Mouse (Mus musculus) liver, embryonic 15.5 days (tissue): ENCODE results near the gene Camsap3. TPM values are rescaled to one million over a fixed set of nuclear protein-coding genes. Genes with fewer than 3 reads are reported as not detected.

Experiments used
- ATAC-seq: fragments of 200-750 bp; cut with Nextera tagmentation; 2 replicates; pipeline ENCODE4 v1.8.0; 2017; ENCODE audit warnings: moderate number of reproducible peaks, mild to moderate bottlenecking, moderate library complexity; ENCODE audit not compliant: insufficient read depth
- H3K27ac ChIP-seq: fragments of 300-500 bp; sonication (generic); replicated peaks from 2 replicates; pipeline ENCODE4 v1.5.1; 2015; ENCODE audit warnings: mild to moderate bottlenecking, inconsistent platforms
- H3K27me3 ChIP-seq: fragments of 300-500 bp; sonication (generic); 2 replicates; pipeline ENCODE4 v1.6.1; 2015; ENCODE audit warnings: mild to moderate bottlenecking, inconsistent platforms
- H3K36me3 ChIP-seq: fragments of 300-500 bp; sonication (generic); replicated peaks from 2 replicates; pipeline ENCODE4 v1.6.1; 2015; ENCODE audit warnings: moderate library complexity, mild to moderate bottlenecking, inconsistent platforms
- H3K4me1 ChIP-seq: fragments of 300-500 bp; sonication (generic); replicated peaks from 2 replicates; pipeline ENCODE4 v1.6.1; 2015; ENCODE audit warnings: inconsistent platforms
- H3K4me2 ChIP-seq: fragments of 300-500 bp; sonication (generic); 2 replicates; pipeline ENCODE4 v1.6.1; 2015; ENCODE audit warnings: moderate library complexity, mild to moderate bottlenecking, inconsistent platforms
- H3K4me3 ChIP-seq: fragments of 300-500 bp; sonication (generic); replicated peaks from 2 replicates; pipeline ENCODE4 v1.5.1; 2015; ENCODE audit warnings: mild to moderate bottlenecking, inconsistent platforms
- H3K9ac ChIP-seq: fragments of 300-500 bp; sonication (generic); 2 replicates; pipeline ENCODE4 v1.6.1; 2015; ENCODE audit warnings: moderate library complexity, mild to moderate bottlenecking, inconsistent platforms
- H3K9me3 ChIP-seq: fragments of 300-500 bp; sonication (generic); replicated peaks from 2 replicates; pipeline ENCODE4 v1.6.1; 2016; ENCODE audit warnings: inconsistent platforms
- WGBS: fragments of 180-500 bp; shearing (Covaris S2); methylation state at CpG from one replicate; pipeline ENCODE4 v1.1.7; 2015; ENCODE audit warnings: mixed read lengths; ENCODE audit not compliant: insufficient replicate concordance; 5-methylcytosine and 5-hydroxymethylcytosine counted together
- polyA plus RNA-seq: library from polyadenylated mRNA; unstranded; fragments of >200 nt; fragmentation: Nextera tagmentation; extraction: Ambion mirVana; gene quantifications from 2 replicates; pipeline ENCODE4 v1.2.1, GENCODE M21; 2015

Camsap3 gene
- polyA plus RNA-seq, 1 experiment from 2014 or later, result 1.9 TPM

DNA sequence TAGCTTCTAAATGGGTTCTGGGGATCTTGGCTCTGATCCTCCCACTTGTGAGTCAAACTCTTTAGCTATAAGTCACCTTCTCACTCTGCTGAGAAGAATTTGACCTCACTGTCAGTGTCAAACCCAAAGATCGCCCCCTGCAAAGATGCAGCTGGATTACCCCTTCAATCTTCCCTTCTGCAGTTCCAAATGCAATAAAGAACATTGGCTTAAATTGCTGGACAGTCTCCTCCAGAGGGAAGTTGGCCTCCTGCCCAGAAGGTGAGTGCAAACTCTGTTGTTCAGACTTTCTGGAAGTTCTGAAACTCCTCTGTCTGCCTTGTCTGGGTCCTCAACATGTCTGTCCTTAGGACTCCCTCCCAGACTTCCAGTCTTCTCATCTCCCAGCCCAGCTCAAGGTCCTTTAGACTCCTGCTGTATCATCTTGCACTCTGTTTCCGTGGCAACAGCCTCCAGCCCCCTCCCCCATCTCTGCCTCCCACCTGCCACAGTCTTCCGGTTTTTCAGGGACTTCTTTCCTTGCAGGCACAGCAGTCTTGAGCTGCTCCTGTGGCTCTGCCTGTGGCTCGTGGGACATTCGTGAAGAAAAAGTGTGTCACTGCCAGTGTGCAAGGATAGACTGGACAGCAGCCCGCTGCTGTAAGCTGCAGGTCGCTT, 69.8 kb downstream of the Camsap3 start:
- H3K4me3 ChIP-seq, result no peak overlapping the region
- 20% methylated on average over 7 of the region's 7 CpGs for WGBS
- no peak for ATAC-seq
- H3K9me3 ChIP-seq, result no peaks in the 10 kb centered on the region
- no peaks in the 10 kb centered on the region for H3K36me3 ChIP-seq
- no peak overlapping the region for H3K4me2 ChIP-seq
- 0 out of 2 replicates have a peak, but pooled peaks cover 4% of the 10 kb centered on the region for H3K27me3 ChIP-seq
- no peak overlapping the region for H3K27ac ChIP-seq
- H3K9ac ChIP-seq, result no peak overlapping the region
- H3K4me1 ChIP-seq, result no peaks in the 10 kb centered on the region

Other genes starting within 250 kb of the Camsap3 start
- gene A430078G23Rik, start 233.9 kb upstream of the Camsap3 start, polyA plus RNA-seq, result 1.2 TPM in 2 replicates
- 1.8 and 2.2 TPM in 2 replicates for gene Arhgef18, start 194.3 kb upstream of the Camsap3 start, polyA plus RNA-seq
- gene Pex11g, start 119.6 kb upstream of the Camsap3 start, polyA plus RNA-seq, result 6.7 and 8.0 TPM in 2 replicates
- gene Tex45, start 116.4 kb upstream of the Camsap3 start, polyA plus RNA-seq, result not detected in 2 replicates
- gene Zfp358, start 94.2 kb upstream of the Camsap3 start, polyA plus RNA-seq, result 4.8 and 5.8 TPM in 2 replicates
- 21.4 and 25.0 TPM in 2 replicates for gene Mcoln1, start 86.8 kb upstream of the Camsap3 start, polyA plus RNA-seq
- 9.2 and 11.9 TPM in 2 replicates for gene Pnpla6, start 71.9 kb upstream of the Camsap3 start, polyA plus RNA-seq
- 4.3 and 4.4 TPM in 2 replicates for gene C330021F23Rik, start 19.3 kb upstream of the Camsap3 start, polyA plus RNA-seq
- 27.3 and 31.0 TPM in 2 replicates for gene Xab2, start 34.0 kb downstream of the Camsap3 start, polyA plus RNA-seq
- 49.8 and 72.1 TPM in 2 replicates for gene Pet100, start 34.3 kb downstream of the Camsap3 start, polyA plus RNA-seq
- 0.09 and 0.22 TPM in 2 replicates for gene Pcp2, start 38.3 kb downstream of the Camsap3 start, polyA plus RNA-seq
- 49.8 and 50.7 TPM in 2 replicates for gene Stxbp2, start 43.7 kb downstream of the Camsap3 start, polyA plus RNA-seq
- not detected in 2 replicates for gene Retn, start 68.5 kb downstream of the Camsap3 start, polyA plus RNA-seq
- 8.2 and 8.9 TPM in 2 replicates for gene Mcemp1, start 78.5 kb downstream of the Camsap3 start, polyA plus RNA-seq
- gene Fcor, start 85.1 kb downstream of the Camsap3 start, polyA plus RNA-seq, result 2.6 and 3.5 TPM in 2 replicates
- 13.2 and 15.1 TPM in 2 replicates for gene Trappc5, start 89.0 kb downstream of the Camsap3 start, polyA plus RNA-seq
- gene Fcer2a, start 106.9 kb downstream of the Camsap3 start, polyA plus RNA-seq, result 0.05 and 0.08 TPM in 2 replicates
- 6.7 and 9.3 TPM in 2 replicates for gene Clec4g, start 133.4 kb downstream of the Camsap3 start, polyA plus RNA-seq
- gene Cd209a, start 161.7 kb downstream of the Camsap3 start, polyA plus RNA-seq, result 0.18 and 0.23 TPM in 2 replicates